9 mouse cellular contexts compared by ENCODE assay signal in the genomic region with DNA sequence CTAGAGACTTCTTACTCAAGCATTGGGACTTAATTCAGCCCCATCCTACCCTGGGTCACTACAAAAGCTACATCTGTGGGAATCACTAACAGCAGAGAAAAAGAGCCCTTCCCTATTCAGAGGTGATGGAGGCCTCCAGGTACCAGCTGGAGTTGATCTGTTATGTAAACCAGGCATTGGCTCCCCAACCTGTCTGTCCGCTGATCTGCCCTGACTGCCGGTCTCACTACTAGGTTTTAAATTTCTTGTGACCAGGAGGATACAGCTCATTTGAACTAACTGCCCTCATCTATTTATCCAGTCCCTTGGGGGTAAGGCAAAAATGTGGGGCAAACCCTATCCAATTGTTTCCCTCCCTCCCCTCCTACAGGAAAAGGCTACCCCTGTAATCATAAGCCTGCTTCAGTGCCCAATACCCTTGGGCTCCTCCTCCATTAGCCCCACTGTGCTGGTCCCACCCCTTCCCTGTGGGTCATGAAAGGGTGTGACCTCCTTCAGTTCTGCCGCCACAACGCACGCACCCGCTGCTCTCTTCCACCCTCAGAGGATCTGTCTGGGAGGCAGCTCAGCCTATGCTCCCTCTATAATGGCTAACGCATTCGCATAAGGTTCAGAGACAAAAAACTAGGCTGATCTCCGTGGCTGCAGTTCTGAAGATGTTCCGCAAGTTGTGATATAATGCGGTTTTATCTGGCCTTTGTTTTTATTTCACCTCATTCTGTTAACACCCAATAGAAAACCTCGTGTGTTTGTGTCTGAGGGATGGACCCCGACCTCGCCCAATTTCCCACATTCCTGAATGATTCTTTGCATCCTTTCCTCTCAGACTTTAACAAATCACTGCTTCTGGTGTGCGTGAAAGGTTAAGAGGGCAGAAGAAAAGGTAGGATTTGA. TPM values are rescaled to one million over a fixed set of nuclear protein-coding genes. Genes with fewer than 3 reads are reported as not detected.
DNase-seq lines count a peak whose midpoint lies in the region; ATAC-seq lines count a peak whose summit lies in the region.
"Had no signal": no experiment of that assay in that cellular context is flagged by ENCODE, and none has a peak within 500 bp of the region (broad histone marks: within the 10 kb centered on the region; RNA-seq: fewer than 3 reads in every experiment).

No protein-coding gene starts in this region.

- 1% methylated on average over 15 of the region's 15 CpGs for WGBS in embryonic facial prominence, embryonic 11.5 days
- 12% methylated on average over 15 of the region's 15 CpGs for WGBS in heart, embryonic 16.5 days
- WGBS in limb, embryonic 13.5 days = 3% methylated on average over 15 of the region's 15 CpGs
- under 1% methylated on average over 15 of the region's 15 CpGs for WGBS in midbrain, embryonic 12.5 days

- H3K36me3 ChIP-seq in embryonic facial prominence, embryonic 11.5 days (replicated peaks; ENCODE audit: control insufficient read depth, insufficient read depth, low read depth, low read length) = no peaks in the 10 kb centered on the region
- no peaks in the 10 kb centered on the region for H3K36me3 ChIP-seq in heart, embryonic 16.5 days (ENCODE audit: control insufficient read depth, insufficient read depth)
- H3K36me3 ChIP-seq in limb, embryonic 13.5 days = no peaks in the 10 kb centered on the region
- no peaks in the 10 kb centered on the region for H3K36me3 ChIP-seq in midbrain, embryonic 12.5 days

- peak overlapping the region; percentile 49 for H3K4me2 ChIP-seq in embryonic facial prominence, embryonic 11.5 days (ENCODE audit: low read depth, low read length)
- peak overlapping the region; percentile 84 for H3K4me2 ChIP-seq in heart, embryonic 16.5 days (ENCODE audit: low read depth, low read length)
- H3K4me2 ChIP-seq in limb, embryonic 13.5 days (replicated peaks) = peak overlapping the region; percentile 79
- peak overlapping the region; percentile 70 for H3K4me2 ChIP-seq in midbrain, embryonic 12.5 days (replicated peaks)

- peak overlapping the region; percentile 90 for H3K4me3 ChIP-seq in embryonic facial prominence, embryonic 11.5 days (ENCODE audit: low read depth, low read length)
- H3K4me3 ChIP-seq in heart, embryonic 16.5 days (ENCODE audit: low read length) = peak overlapping the region; percentile 78
- H3K4me3 ChIP-seq in limb, embryonic 13.5 days = peak overlapping the region; percentile 89
- H3K4me3 ChIP-seq in midbrain, embryonic 12.5 days = peak overlapping the region; percentile 91

- peak; percentile 70 for ATAC-seq in embryonic facial prominence, embryonic 11.5 days (replicated peaks; ENCODE audit: insufficient number of reproducible peaks, low FRiP score, low TSS enrichment, low read depth)
- peak; percentile 31; the same call in 1 of the 2 replicates for ATAC-seq in heart, embryonic 16.5 days (replicated peaks; ENCODE audit: extremely low read depth, insufficient read depth, low FRiP score)
- 0 out of 2 replicates have a peak, but pooled peaks have one; percentile 6 for ATAC-seq in limb, embryonic 13.5 days (ENCODE audit: low FRiP score, low read depth)
- ATAC-seq in midbrain, embryonic 12.5 days (ENCODE audit: low FRiP score, low read depth) = peak; percentile 55
- ATAC-seq: Patski had no signal

- 0 out of 2 replicates have a peak overlapping the region, but pooled peaks have one; percentile 43 for H3K27ac ChIP-seq in embryonic facial prominence, embryonic 11.5 days (replicated peaks; ENCODE audit: low read depth, low read length)
- H3K27ac ChIP-seq in heart, embryonic 16.5 days (ENCODE audit: low read length) = peak overlapping the region; percentile 32; the same call in 1 of the 2 replicates
- peak overlapping the region; percentile 58 for H3K27ac ChIP-seq in limb, embryonic 13.5 days
- peak overlapping the region; percentile 91 for H3K27ac ChIP-seq in midbrain, embryonic 12.5 days (replicated peaks)

- no peaks in the 10 kb centered on the region; the same call in 1 of the 2 replicates for H3K4me1 ChIP-seq in embryonic facial prominence, embryonic 11.5 days (ENCODE audit: control insufficient read depth, insufficient read depth, low read length)
- peaks cover 21% of the 10 kb centered on the region for H3K4me1 ChIP-seq in heart, embryonic 16.5 days (ENCODE audit: control insufficient read depth, insufficient read depth, low read length)
- peaks cover 46% of the 10 kb centered on the region for H3K4me1 ChIP-seq in limb, embryonic 13.5 days
- H3K4me1 ChIP-seq in midbrain, embryonic 12.5 days = peaks cover 19% of the 10 kb centered on the region

- no peaks in the 10 kb centered on the region for H3K9me3 ChIP-seq in embryonic facial prominence, embryonic 11.5 days (replicated peaks; ENCODE audit: control insufficient read depth, low read length)
- H3K9me3 ChIP-seq in heart, embryonic 16.5 days (replicated peaks; ENCODE audit: control insufficient read depth, low read length) = no peaks in the 10 kb centered on the region
- H3K9me3 ChIP-seq in limb, embryonic 13.5 days = no peaks in the 10 kb centered on the region
- H3K9me3 ChIP-seq in midbrain, embryonic 12.5 days = no peaks in the 10 kb centered on the region

- no peaks in the 10 kb centered on the region for H3K27me3 ChIP-seq in embryonic facial prominence, embryonic 11.5 days (ENCODE audit: control insufficient read depth, insufficient read depth, low read length)
- H3K27me3 ChIP-seq in heart, embryonic 16.5 days (ENCODE audit: control insufficient read depth, insufficient read depth, low read length) = no peaks in the 10 kb centered on the region
- no peaks in the 10 kb centered on the region for H3K27me3 ChIP-seq in limb, embryonic 13.5 days
- H3K27me3 ChIP-seq in midbrain, embryonic 12.5 days = no peaks in the 10 kb centered on the region
- H3K27me3 ChIP-seq: Patski had no signal

- H3K9ac ChIP-seq in embryonic facial prominence, embryonic 11.5 days (replicated peaks; ENCODE audit: low read length) = peak overlapping the region; percentile 57
- peak overlapping the region; percentile 93 for H3K9ac ChIP-seq in heart, embryonic 16.5 days (ENCODE audit: low read length)
- H3K9ac ChIP-seq in limb, embryonic 13.5 days = peak overlapping the region; percentile 99
- H3K9ac ChIP-seq in midbrain, embryonic 12.5 days (replicated peaks) = peak overlapping the region; percentile 99

- peak; percentile 9 for DNase-seq in adrenal gland, postnatal 25 days
- no peak for DNase-seq in adrenal gland, adult 8-10 months
- peak; percentile 97 for DNase-seq in R1 (ENCODE audit: low read depth, low spot score)
- DNase-seq in embryonic facial prominence, embryonic 11.5 days (ENCODE audit: low spot score) = peak; percentile 67
- DNase-seq in spleen, postnatal 4 days (ENCODE audit: low spot score in 2 of 2) = peak; percentile 64 to 79

RNA-seq across cellular contexts. Expression of a gene that starts 2.1 kb away (rescaled TPM):
- 194 and 195 TPM in 2 replicates for total RNA-seq in adrenal gland, postnatal 25 days (2021)
- 100 to 1,000 TPM in 3 of 4 experiments, 10 to 100 TPM in 1; 94.6 to 217 (median 164) TPM for total RNA-seq in adrenal gland, adult 8-10 months (2022)
- polyA plus RNA-seq in embryonic facial prominence, embryonic 11.5 days (2014; fragmentation: Nextera tagmentation; extraction: Ambion mirVana) = 3,323 and 3,355 TPM in 2 replicates
- polyA plus RNA-seq in heart, embryonic 16.5 days (2015; fragmentation: Nextera tagmentation; extraction: Ambion mirVana) = 963 and 998 TPM in 2 replicates
- 2,406 and 2,417 TPM in 2 replicates for polyA plus RNA-seq in limb, embryonic 13.5 days (2015; fragmentation: Nextera tagmentation; extraction: Ambion mirVana)
- 4,656 and 4,735 TPM in 2 replicates for polyA plus RNA-seq in midbrain, embryonic 12.5 days (2016; fragmentation: Nextera tagmentation; extraction: Ambion mirVana)

RNA-seq across cellular contexts. Expression of a gene that starts 56.7 kb away (rescaled TPM):
- total RNA-seq in adrenal gland, postnatal 25 days (2021) = 81.8 and 83.5 TPM in 2 replicates
- 10 to 100 TPM; 70.8 to 89.2 (median 76.8) TPM for total RNA-seq in adrenal gland, adult 8-10 months (2022)
- 46.1 and 50.1 TPM in 2 replicates for polyA plus RNA-seq in embryonic facial prominence, embryonic 11.5 days (2014; fragmentation: Nextera tagmentation; extraction: Ambion mirVana)
- polyA plus RNA-seq in heart, embryonic 16.5 days (2015; fragmentation: Nextera tagmentation; extraction: Ambion mirVana) = 28.1 and 32.8 TPM in 2 replicates
- 39.3 and 39.7 TPM in 2 replicates for polyA plus RNA-seq in limb, embryonic 13.5 days (2015; fragmentation: Nextera tagmentation; extraction: Ambion mirVana)
- 33.9 and 34.3 TPM in 2 replicates for polyA plus RNA-seq in midbrain, embryonic 12.5 days (2016; fragmentation: Nextera tagmentation; extraction: Ambion mirVana)

Comparison
In these comparisons a context has a peak if more than half of its experiments do, and no peak if none do; other contexts are left out.
1. ATAC-seq: peak in every context shown above with its lines; median percentile 70 in embryonic facial prominence, embryonic 11.5 days; 55 in midbrain, embryonic 12.5 days; 31 in heart, embryonic 16.5 days; 6 in limb, embryonic 13.5 days.
2. H3K27ac ChIP-seq: peak in every context shown above with its lines; median percentile 91 in midbrain, embryonic 12.5 days; 58 in limb, embryonic 13.5 days; 43 in embryonic facial prominence, embryonic 11.5 days; 32 in heart, embryonic 16.5 days.